Mouse (Mus musculus) C2C12 (cell line): Measurements from ENCODE around the gene Arih1.

Experiments
- CTCF ChIP-seq: IDR thresholded peaks from one replicate; pipeline ENCODE4 v1.5.1; 2011; ENCODE audit not compliant: control insufficient read depth, insufficient read depth, insufficient read length
- MAX ChIP-seq: IDR thresholded peaks from one replicate; pipeline ENCODE4 v1.6.1; 2011; ENCODE audit warnings: mild to moderate bottlenecking, control low read depth
- MYOG ChIP-seq: IDR thresholded peaks from one replicate; pipeline ENCODE4 v1.6.1; 2011; ENCODE audit not compliant: control insufficient read depth, insufficient read length; ENCODE audit errors: extremely low read depth

DNA sequence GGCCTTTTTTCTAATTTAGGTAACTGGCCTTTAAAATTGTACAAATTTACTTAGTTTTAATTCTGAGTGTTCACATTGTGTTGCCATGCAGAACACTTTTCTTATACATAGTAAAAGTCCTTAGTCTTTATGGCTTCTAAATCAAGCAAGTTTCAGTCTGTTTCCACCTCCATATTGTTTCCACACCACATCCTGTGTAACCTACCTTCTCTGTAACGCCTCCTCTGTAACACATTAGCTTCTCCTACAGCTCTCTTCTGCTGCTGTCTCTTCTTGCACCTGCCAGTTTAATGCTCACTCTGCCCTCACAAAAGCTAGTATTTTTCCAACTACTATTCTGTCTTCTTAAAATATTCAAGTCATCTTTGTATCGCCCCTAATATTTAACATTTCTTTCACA, 54.8 kb downstream of the Arih1 start:
- TF ChIP-seq CTCF (no peak), MAX (no peak), MYOG (no peak)
